Mouse (Mus musculus) limb, embryonic 11.5 days (tissue): ENCODE results near the gene Ephb2. TPM values are rescaled to one million over a fixed set of nuclear protein-coding genes. Genes with fewer than 3 reads are reported as not detected.
A peak's percentile ranks its signal among the peaks of the same experiment; 100 is the strongest.

Source experiments
- ATAC-seq: fragments of 200-750 bp; cut with Nextera tagmentation; 2 replicates; pipeline ENCODE4 v1.8.0; 2017; ENCODE audit warnings: low read depth; ENCODE audit not compliant: insufficient number of reproducible peaks, low FRiP score, low TSS enrichment
- DNase-seq: peaks from one replicate; pipeline ENCODE4 v3.0.0-alpha.2; 2015; ENCODE audit warnings: low spot score
- H3K27ac ChIP-seq: fragments of 300-500 bp; sonication (generic); replicated peaks from 2 replicates; pipeline ENCODE4 v1.5.1; 2014; ENCODE audit warnings: low read depth, mild to moderate bottlenecking, low read length
- H3K27me3 ChIP-seq: fragments of 300-500 bp; sonication (generic); 2 replicates; pipeline ENCODE4 v1.6.1; 2014; ENCODE audit warnings: mild to moderate bottlenecking, low read length, mixed read lengths; ENCODE audit not compliant: control insufficient read depth, insufficient read depth
- H3K36me3 ChIP-seq: fragments of 300-500 bp; sonication (generic); 2 replicates; pipeline ENCODE4 v1.6.1; 2014; ENCODE audit warnings: mild to moderate bottlenecking, low read length, moderate library complexity, mixed read lengths; ENCODE audit not compliant: control insufficient read depth, insufficient read depth
- H3K4me1 ChIP-seq: fragments of 300-500 bp; sonication (generic); 2 replicates; pipeline ENCODE4 v1.6.1; 2014; ENCODE audit warnings: low read length, mixed read lengths; ENCODE audit not compliant: control insufficient read depth, insufficient read depth
- H3K4me2 ChIP-seq: fragments of 300-500 bp; sonication (generic); 2 replicates; pipeline ENCODE4 v1.6.1; 2014; ENCODE audit warnings: low read depth, mild to moderate bottlenecking, moderate library complexity; ENCODE audit not compliant: severe bottlenecking
- H3K4me3 ChIP-seq: fragments of 300-500 bp; sonication (generic); 2 replicates; pipeline ENCODE4 v1.5.1; 2014; ENCODE audit warnings: low read depth, low read length
- H3K9ac ChIP-seq: fragments of 300-500 bp; sonication (generic); 2 replicates; pipeline ENCODE4 v1.6.1; 2014; ENCODE audit warnings: mild to moderate bottlenecking, low read length
- H3K9me3 ChIP-seq: fragments of 300-500 bp; sonication (generic); 2 replicates; pipeline ENCODE4 v1.6.1; 2016; ENCODE audit warnings: low read length; ENCODE audit not compliant: control insufficient read depth
- WGBS: fragments of 180-500 bp; shearing (Covaris S2); extraction: QIAGEN DNeasy Blood & Tissue Kit; methylation state at CpG from one replicate; pipeline ENCODE4 v1.1.7; 2014; 5-methylcytosine and 5-hydroxymethylcytosine counted together
- polyA plus RNA-seq: library from polyadenylated mRNA; unstranded; fragments of >200 nt; fragmentation: Nextera tagmentation; extraction: Ambion mirVana; gene quantifications from 2 replicates; pipeline ENCODE4 v1.2.1, GENCODE M21; 2014

Gene Ephb2
- polyA plus RNA-seq, 1 experiment from 2014 or later, result 12.5 TPM

- 56% methylated on average over 3 of the region's 3 CpGs for WGBS
- no peak overlapping the region for H3K4me3 ChIP-seq
- ATAC-seq, result peak; percentile 41; the same call in 1 of the 2 replicates
- no peak overlapping the region for H3K9ac ChIP-seq
- H3K4me1 ChIP-seq, result no peaks in the 10 kb centered on the region
- no peaks in the 10 kb centered on the region for H3K9me3 ChIP-seq
- no peaks in the 10 kb centered on the region for H3K36me3 ChIP-seq
- DNase-seq, result peak; percentile 67
- H3K27ac ChIP-seq, result no peak overlapping the region
- H3K27me3 ChIP-seq, result no peaks in the 10 kb centered on the region
- H3K4me2 ChIP-seq, result no peak overlapping the region
These were observed 184.4 kb downstream of the Ephb2 start for GRCm38 (mm10) chr4:136651357-136651811.

GRCm38 (mm10) chr4:136650261-136650660 lies 185.5 kb downstream of the Ephb2 start:
- 87% methylated on average over 8 of the region's 8 CpGs for WGBS
- H3K4me1 ChIP-seq, result no peaks in the 10 kb centered on the region
- no peak overlapping the region for H3K4me3 ChIP-seq
- no peaks in the 10 kb centered on the region for H3K9me3 ChIP-seq
- no peaks in the 10 kb centered on the region for H3K36me3 ChIP-seq
- DNase-seq, result no peak
- ATAC-seq, result no peak
- H3K27ac ChIP-seq, result no peak overlapping the region
- no peak overlapping the region for H3K9ac ChIP-seq
- H3K4me2 ChIP-seq, result no peak overlapping the region
- H3K27me3 ChIP-seq, result no peaks in the 10 kb centered on the region

- no peaks in the 10 kb centered on the region for H3K9me3 ChIP-seq
- H3K36me3 ChIP-seq, result no peaks in the 10 kb centered on the region
- no peaks in the 10 kb centered on the region for H3K27me3 ChIP-seq
- no peak overlapping the region for H3K4me2 ChIP-seq
- no peak overlapping the region for H3K27ac ChIP-seq
- no peaks in the 10 kb centered on the region for H3K4me1 ChIP-seq
- no peak; the same call in 1 of the 2 replicates for ATAC-seq
- H3K4me3 ChIP-seq, result no peak overlapping the region
- WGBS, result 41% methylated on average over 13 of the region's 13 CpGs
- no peak overlapping the region for H3K9ac ChIP-seq
- DNase-seq, result peak; percentile 24
These were observed 186.2 kb downstream of the Ephb2 start for GRCm38 (mm10) chr4:136649480-136650196.

- DNase-seq (peak; percentile 92), ATAC-seq (no peak; the same call in 1 of the 2 replicates)
- Histone ChIP-seq H3K36me3 (no peaks in the 10 kb centered on the region), H3K4me3 (no peak overlapping the region), H3K9me3 (no peaks in the 10 kb centered on the region), H3K9ac (no peak overlapping the region), H3K4me2 (no peak overlapping the region), H3K4me1 (no peaks in the 10 kb centered on the region), H3K27me3 (no peaks in the 10 kb centered on the region), H3K27ac (no peak overlapping the region)
- 18% methylated on average over 11 of the region's 11 CpGs for WGBS
These were observed 186.8 kb downstream of the Ephb2 start for GRCm38 (mm10) chr4:136648922-136649479.

GRCm38 (mm10) chr4:136638890-136639289 lies 196.9 kb downstream of the Ephb2 start:
- Histone ChIP-seq H3K27ac (no peak overlapping the region), H3K4me3 (no peak overlapping the region), H3K9me3 (no peaks in the 10 kb centered on the region), H3K9ac (no peak overlapping the region), H3K36me3 (no peaks in the 10 kb centered on the region), H3K27me3 (peaks cover 38% of the 10 kb centered on the region), H3K4me2 (no peak overlapping the region), H3K4me1 (peaks cover 10% of the 10 kb centered on the region)
- ATAC-seq, result no peak
- peak; percentile 27 for DNase-seq
- WGBS, result 10% methylated on average over 10 of the region's 10 CpGs

- H3K36me3 ChIP-seq, result no peaks in the 10 kb centered on the region
These were observed 197.5 kb downstream of the Ephb2 start for GRCm38 (mm10) chr4:136638230-136638750.

GRCm38 (mm10) chr4:136637563-136638229 lies 198.1 kb downstream of the Ephb2 start:
- peak overlapping the region; percentile 46 for H3K4me3 ChIP-seq
- peak overlapping the region; percentile 88 for H3K4me2 ChIP-seq
- no peaks in the 10 kb centered on the region for H3K9me3 ChIP-seq
- peaks cover 38% of the 10 kb centered on the region for H3K27me3 ChIP-seq
- ATAC-seq (no peak), DNase-seq (peak; percentile 65)
- 4% methylated on average over 72 of the region's 76 CpGs for WGBS
- no peak overlapping the region for H3K27ac ChIP-seq
- peak overlapping the region; percentile 57 for H3K9ac ChIP-seq
- H3K36me3 ChIP-seq, result no peaks in the 10 kb centered on the region
- peaks cover 10% of the 10 kb centered on the region for H3K4me1 ChIP-seq

More at GRCm38 (mm10) chr4:136638230-136638750, 197.5 kb downstream of the Ephb2 start:
- Histone ChIP-seq H3K27me3 (peaks cover 38% of the 10 kb centered on the region), H3K4me2 (no peak overlapping the region; the same call in 1 of the 2 replicates), H3K4me1 (peaks cover 10% of the 10 kb centered on the region), H3K9me3 (no peaks in the 10 kb centered on the region), H3K9ac (no peak overlapping the region; the same call in 1 of the 2 replicates), H3K27ac (no peak overlapping the region), H3K4me3 (no peak overlapping the region)
- ATAC-seq (no peak), DNase-seq (peak; percentile 25)
- WGBS, result 38% methylated on average over 7 of the region's 7 CpGs

GRCm38 (mm10) chr4:136636983-136637562 lies 198.7 kb downstream of the Ephb2 start:
- 17% methylated on average over 37 of the region's 37 CpGs for WGBS
- peak overlapping the region; percentile 57 for H3K9ac ChIP-seq
- no peaks in the 10 kb centered on the region for H3K9me3 ChIP-seq
- DNase-seq, result peak; percentile 26
- peaks cover 38% of the 10 kb centered on the region for H3K27me3 ChIP-seq
- no peaks in the 10 kb centered on the region for H3K36me3 ChIP-seq
- no peak overlapping the region for H3K27ac ChIP-seq
- peak overlapping the region; percentile 88 for H3K4me2 ChIP-seq
- ATAC-seq, result no peak
- H3K4me3 ChIP-seq, result peak overlapping the region; percentile 46
- peaks cover 10% of the 10 kb centered on the region for H3K4me1 ChIP-seq
